Mouse (Mus musculus) thymus, postnatal 10 days (tissue): ENCODE measurements around the gene Rtn2.

Experiments
- DNase-seq, 2 experiments: peaks; one replicate each; pipeline ENCODE4 v3.0.0; 2021; ENCODE audit warnings: low spot score in 2 of 2

Gene Rtn2

DNA sequence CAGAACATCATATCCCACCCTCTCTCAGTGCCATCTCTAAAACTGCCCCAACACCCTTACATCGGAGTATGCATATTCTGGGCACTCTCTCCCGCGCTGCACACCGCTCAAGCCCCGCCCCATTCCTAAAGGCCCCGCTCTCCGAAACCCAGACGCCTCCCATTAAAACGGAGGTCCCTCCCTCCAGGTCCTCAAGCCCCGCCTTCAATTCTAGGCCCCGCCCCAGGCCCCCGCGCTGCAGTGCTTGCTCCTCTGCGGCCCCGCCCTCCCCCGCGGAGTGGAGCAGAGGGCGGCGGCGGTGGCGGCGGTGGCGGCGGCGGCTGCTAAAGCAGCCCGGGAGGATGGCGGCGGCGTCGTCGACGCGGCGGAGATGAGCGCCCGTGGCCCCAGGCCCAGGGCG is at the start of gene Rtn2:
TSS of gene Rtn2 (plus strand) at position 240 of the 400 bp plus-strand sequence.
- DNase-seq, result peak; percentile 53 to 56

DNA sequence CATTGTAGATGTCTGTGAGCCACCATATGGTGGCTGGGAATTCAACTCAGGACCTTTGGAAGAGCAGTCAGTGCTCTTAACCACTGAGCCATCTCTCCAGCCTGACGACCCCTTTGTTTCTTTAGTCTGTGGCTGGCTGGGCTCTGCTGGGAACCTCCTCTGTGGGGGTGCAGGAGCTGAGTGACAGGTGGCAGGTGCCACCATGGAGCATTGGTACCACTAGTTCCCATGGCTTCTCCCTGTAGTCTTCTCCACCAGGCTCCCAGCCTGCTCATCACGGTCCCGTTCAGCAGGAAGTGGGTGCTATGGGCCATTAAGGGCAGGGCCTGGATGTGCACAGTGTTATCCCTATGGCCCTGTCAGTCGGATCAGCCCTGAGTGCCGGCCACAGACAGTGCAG is 47.8 kb upstream of the Rtn2 start:
- DNase-seq, result no peak

GRCm38 (mm10) chr7:19235092-19235671 is 47.2 kb upstream of the Rtn2 start:
- no peak for DNase-seq

- no peak for DNase-seq
Measured at GRCm38 (mm10) chr7:19236411-19236810, 46.0 kb upstream of the Rtn2 start.

GRCm38 (mm10) chr7:19238344-19238743 is 44.1 kb upstream of the Rtn2 start:
- DNase-seq, result no peak

DNA sequence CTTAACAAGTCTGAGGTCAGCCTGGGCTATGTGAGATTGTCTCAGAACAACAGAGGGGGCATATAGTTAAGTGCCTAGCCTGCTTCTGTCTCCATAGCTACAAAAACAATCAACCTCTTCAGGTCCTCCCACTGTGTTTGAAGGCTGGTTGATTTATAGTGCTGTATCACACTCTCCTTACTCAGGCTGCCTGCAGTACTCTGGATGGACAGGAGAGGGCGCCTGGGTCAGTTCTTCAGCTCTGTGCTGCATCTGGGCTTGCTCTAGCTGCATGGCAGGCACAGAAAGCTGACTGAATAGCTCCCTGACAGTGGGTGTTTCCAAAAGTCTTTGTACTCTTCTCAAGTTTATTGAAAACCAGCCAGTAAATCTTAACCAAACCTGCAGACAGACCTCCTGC is 43.0 kb upstream of the Rtn2 start:
- DNase-seq, result peak; percentile 73 to 89

GRCm38 (mm10) chr7:19239986-19240385 is 42.4 kb upstream of the Rtn2 start:
- DNase-seq, result no peak

- no peak for DNase-seq
Measured at GRCm38 (mm10) chr7:19240905-19241463, 41.4 kb upstream of the Rtn2 start.

GRCm38 (mm10) chr7:19242005-19242404 is 40.4 kb upstream of the Rtn2 start:
- DNase-seq, result no peak

- DNase-seq, result no peak
Measured at GRCm38 (mm10) chr7:19243858-19244257, 38.6 kb upstream of the Rtn2 start.

- DNase-seq, result no peak
Measured at GRCm38 (mm10) chr7:19245083-19245482, 37.3 kb upstream of the Rtn2 start.

- DNase-seq, result no peak
Measured at GRCm38 (mm10) chr7:19246855-19247254, 35.6 kb upstream of the Rtn2 start.

DNA sequence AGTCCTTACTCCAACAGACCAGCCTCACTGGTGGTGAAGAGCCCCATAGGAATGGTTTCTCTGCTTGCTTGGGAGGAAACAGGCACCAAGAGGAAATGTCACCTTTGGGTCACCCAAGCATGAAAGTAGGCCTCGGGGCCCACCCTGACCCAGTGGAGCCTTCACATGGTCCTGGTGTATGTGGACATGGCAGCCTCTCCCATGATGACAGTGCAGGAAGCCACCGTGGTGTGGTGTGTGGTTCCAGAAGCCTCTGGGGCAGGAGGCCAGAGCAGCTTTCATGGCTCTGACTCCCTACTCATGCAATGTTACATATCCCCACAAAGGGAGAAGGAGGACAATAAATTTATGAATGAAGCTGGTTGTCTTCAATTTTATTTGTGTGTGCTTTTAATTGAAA is 34.9 kb upstream of the Rtn2 start:
- DNase-seq, result no peak

- DNase-seq, result no peak
Measured at GRCm38 (mm10) chr7:19252078-19252477, 30.3 kb upstream of the Rtn2 start.

DNA sequence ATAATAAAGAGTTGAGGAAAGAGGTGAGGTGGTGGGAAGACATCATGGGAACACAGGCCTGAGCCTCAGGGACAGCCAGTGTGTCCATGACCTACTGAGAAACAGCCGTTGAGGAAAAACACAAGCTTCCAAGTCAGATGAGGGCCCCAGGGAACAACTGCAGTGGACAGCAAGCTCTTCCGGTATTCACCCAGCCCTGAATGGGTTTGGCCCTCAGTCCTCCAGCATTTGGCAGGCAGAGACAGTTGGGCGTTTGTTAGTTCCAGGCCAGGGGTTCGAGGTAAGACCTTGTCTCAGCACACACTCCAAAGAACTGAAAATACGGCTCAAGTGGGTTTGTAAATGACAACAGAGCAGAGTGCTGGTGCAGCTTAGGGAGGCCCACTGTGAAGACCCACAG is 29.0 kb upstream of the Rtn2 start:
- DNase-seq, result no peak

DNA sequence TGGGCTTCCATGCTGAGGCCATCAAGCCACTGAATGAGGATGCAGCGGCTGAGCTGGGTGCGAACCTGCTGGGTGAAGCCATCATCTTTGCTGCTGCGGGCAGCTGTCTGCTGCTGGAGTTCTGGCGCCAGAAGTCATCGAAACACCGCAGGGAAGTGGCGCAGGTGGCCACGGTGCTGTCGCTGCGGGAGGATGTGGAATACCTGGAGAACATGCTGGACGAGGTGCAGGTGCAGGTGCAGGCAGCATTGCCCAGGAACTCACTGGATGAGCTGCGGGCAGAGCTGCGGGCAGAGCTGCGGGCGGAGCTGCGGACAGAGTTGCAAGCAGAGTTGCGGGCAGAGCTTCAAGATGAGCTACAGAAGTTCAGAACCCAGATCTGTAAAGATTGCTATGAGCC is 27.0 kb upstream of the Rtn2 start:
- DNase-seq, result no peak

GRCm38 (mm10) chr7:19256567-19256966 is 25.9 kb upstream of the Rtn2 start:
- DNase-seq, result no peak

GRCm38 (mm10) chr7:19257390-19258022 is 24.9 kb upstream of the Rtn2 start:
- DNase-seq, result no peak

DNA sequence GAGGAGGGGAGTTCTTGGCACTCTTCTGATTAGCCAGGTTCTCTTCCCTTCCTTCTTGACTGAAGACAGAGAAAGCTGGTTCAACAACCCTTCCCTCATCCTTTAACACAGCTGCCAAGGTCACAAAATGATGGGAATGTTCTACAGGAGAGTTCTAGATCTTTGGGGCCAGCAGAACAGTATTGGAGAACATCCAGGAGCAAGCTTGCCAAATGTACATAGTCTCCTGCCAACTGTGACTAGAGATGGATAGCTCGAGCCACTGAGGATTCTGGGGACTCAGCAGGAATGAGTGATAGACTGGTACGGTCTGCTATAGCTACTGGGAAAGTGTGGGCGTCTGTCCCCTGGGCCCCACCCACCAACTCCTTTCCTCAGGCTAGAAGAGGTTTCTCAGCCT is 24.1 kb upstream of the Rtn2 start:
- no peak for DNase-seq

GRCm38 (mm10) chr7:19265147-19265546 is 17.3 kb upstream of the Rtn2 start:
- DNase-seq, result no peak

DNA sequence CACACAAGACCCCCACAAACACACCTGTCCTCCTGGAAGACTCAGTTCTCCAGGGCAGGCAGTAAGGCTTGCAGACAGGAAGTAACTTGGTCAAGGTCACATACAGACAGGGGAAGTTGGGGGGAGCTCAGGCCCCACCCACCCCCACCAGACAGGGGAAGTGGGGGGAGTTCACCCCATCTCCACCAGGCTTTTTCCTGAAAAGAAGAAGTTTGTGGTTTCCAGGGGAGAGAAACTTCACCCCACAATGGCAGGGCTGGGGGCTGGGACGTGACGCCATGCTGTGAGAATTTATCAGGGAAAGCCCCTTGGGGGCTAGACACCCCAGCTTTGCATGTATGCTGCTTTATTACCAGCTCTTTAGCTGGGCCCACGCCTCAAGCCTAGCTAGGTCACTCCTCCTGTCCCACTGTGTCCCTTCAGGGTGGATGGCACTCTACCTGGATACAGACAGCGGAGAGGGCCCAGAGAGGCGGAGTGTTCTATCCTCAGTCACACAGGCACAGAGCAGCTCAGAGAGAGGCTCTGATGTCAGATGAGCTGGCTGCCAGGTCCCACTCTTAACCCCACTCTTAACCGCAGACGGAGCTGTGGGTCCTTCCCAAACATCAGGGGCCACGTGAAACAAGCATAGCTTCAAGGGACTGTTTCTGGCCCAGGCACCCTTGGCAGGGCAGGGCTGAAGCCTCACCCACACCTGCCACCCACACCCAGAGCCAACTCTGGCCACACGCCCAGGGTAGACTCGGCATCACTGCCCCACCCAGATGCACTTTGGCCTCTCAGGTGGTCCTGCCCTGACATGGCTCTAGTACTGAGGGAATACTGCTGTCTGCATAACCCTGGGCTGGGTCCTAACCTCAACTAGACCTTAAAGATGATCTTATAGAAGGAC is 16.2 kb upstream of the Rtn2 start:
- peak in 1 of 2 experiments; percentile 36 for DNase-seq

DNA sequence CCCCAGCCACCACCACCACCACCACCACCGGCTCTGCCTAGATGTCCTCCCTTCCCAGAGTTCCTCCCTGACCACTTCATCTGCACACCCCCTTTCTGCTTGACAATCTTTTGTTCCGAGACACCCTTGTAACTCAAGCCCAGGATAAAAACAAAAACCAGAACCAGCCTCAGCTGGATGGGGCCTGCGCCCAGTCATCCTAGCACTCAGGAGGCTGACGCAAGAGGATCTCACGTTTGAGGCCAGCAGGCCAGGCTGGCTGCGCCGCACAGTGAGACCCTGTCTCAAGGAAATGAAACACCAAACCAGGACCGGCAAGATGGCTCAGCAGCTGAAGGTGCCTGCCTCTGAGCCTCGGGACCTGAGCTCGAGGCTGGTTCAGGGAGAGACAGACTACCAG is 15.4 kb upstream of the Rtn2 start:
- no peak for DNase-seq
